Mouse (Mus musculus) brain, embryonic 14.5 days (tissue): Measurements from ENCODE around the gene Mpdu1.

Experiments
- CTCF ChIP-seq: fragments of 200-500 bp; IDR thresholded peaks from 2 replicates; pipeline ENCODE4 v1.5.1; 2012; ENCODE audit warnings: inconsistent platforms, mild to moderate bottlenecking, moderate library complexity, borderline replicate concordance; ENCODE audit not compliant: insufficient read depth, insufficient read length; ENCODE audit errors: extremely low read depth
- POLR2A ChIP-seq: fragments of 200-500 bp; IDR thresholded peaks from 2 replicates; pipeline ENCODE4 v1.6.1; 2012; ENCODE audit warnings: mild to moderate bottlenecking, inconsistent platforms, borderline replicate concordance; ENCODE audit not compliant: poor library complexity, insufficient read depth, insufficient read length, severe bottlenecking; ENCODE audit errors: extremely low read depth

GRCm38 (mm10) chr11:69672211-69672706 lies 9.8 kb upstream of the Mpdu1 start, which contains the start of gene Eif4a1:
- TF ChIP-seq CTCF: no peak
- peak; percentile 80; the same call in 1 of the 2 replicates for TF ChIP-seq POLR2A
